Mouse (Mus musculus): ENCODE results near the gene Nectin2.
"Not testable (repeated sequence)": the region's sequence is repeated elsewhere in the genome, so short reads cannot be mapped to it uniquely, and the experiment has no call there.

Nectin2 gene

GRCm38 (mm10) chr7:19702859-19703555, 47.3 kb downstream of the Nectin2 start:
- no peak for DNase-seq

DNA sequence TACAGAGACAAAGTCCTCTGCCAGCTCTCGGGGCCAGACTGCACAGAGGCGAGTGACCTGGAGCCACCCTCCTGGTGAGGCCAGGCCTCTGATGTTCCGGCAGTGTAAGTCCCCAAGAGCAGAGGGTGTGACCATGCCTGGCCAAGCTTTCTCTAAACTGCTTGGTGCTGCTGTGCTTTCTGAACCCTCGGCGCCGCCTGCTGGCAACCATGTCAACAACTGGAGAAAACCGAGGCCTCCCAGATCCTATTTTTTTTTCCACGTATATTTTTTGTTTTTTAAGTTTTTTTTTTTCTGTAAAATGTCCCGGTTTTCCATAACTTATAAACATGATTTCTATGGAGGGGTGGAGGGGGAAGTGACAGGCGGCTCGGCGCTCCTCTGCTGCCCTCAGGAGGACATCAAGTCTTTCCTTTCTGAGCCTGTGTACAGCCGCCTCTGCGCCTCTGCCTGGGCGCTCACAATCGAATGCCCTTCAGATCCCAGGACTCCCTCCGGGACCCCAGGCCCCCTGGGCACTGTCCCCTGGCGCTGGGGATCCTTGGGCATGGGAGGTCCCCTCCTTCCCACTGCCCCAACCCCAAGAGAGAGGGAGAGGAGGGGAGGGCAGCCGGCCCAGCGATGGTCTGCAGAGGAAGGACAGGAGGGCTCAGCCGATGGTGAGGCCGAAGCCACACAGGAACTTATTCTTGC, 49.1 kb downstream of the Nectin2 start:
- peak; percentile 83 for DNase-seq

GRCm38 (mm10) chr7:19700299-19701068, 49.8 kb downstream of the Nectin2 start:
- DNase-seq: no peak

GRCm38 (mm10) chr7:19699827-19700148, 50.5 kb downstream of the Nectin2 start:
- DNase-seq: no peak

DNA sequence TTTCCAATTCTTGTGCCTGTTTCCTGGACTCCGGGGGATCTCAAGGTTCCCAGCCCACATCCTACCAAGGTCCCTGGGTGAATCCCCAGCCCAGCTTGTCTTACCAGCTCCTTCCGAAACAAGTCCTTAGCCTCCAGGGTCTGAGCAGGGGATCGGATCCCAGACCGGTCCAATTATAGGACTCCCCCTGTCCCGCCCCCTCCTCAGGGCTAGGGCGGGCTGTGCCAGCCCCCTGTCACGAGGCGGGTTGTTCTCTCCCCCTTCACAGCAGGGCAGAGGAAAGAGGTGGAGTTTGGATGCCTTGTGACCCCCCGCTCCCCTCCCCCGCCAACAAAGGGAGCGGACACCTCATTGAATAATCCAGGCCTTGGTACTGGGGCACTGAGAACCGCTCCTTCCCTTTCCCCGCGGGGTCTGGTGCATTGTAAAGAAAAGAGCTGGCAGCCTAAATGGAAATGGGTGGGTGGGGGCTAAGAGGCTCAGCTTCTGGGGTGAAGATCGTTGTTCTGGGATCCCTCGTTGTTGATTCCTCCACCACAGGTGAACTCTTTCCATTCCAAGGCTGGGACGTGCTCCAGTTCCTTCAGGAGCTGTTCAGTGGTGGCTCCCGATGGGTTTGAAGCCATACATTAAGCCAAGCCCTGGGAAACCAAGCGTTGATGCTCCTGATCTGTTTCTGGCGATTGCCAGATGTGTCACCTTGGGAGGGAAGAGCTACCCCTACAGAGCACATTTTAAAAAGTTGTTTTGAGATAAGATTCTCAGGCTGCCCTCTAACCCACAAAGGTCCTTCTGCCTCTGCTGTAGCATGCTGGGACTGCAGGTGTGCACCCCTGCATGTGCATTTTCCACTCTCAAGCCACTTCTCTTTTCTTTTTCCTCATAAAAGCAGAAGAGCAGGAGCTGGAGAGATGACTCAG, 51.1 kb downstream of the Nectin2 start, which contains the start of gene Apoe:
Gene Apoe, minus strand, starts transcription at position 282 of the 920 bp plus-strand sequence.
- peak; percentile 56 for DNase-seq

DNA sequence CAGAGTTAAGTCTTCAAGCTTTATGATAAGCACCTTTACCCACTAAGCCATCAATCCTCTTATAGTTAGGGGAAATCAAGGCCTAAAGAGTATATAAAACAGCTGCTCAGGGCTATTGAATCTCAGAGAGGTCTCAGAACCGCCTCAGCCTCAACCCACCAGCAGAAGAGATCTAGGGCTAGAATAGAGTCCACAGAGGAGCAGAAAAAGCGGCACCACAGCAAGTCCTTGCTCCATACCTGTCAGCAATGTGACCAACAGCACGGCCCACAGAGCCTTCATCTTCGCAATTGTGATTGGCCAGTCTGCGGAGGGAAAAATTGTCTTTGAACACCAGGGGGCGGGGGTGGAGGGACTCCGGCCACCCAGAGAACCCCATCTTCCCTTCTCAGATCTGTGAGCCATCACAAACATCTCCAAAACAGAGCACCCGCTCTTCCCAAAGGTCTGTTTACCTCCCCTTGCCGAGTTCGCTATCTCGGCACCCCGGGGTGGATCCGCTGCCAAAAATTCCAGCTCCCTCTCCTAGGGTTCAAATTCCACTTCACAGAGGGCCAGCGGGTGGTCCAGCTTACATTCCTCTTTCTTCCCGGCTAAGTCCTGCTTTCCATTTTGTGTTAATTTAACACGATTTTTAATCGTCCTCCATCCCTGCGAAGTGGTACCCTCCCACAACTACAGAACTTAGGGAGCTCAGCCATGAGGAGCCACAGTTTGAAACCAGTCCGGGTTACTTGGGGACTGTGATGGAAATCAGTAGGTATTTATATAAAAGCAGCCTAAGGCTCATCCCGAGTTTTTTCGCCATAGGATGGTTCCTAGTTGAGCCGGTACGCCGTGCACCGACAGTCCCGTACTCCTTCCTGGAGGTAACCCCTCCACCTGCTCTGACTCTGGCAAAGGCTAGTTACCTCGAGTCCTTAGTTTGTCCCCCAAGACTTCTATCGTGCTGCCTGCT, 52.1 kb downstream of the Nectin2 start:
- DNase-seq: peak; percentile 57

DNA sequence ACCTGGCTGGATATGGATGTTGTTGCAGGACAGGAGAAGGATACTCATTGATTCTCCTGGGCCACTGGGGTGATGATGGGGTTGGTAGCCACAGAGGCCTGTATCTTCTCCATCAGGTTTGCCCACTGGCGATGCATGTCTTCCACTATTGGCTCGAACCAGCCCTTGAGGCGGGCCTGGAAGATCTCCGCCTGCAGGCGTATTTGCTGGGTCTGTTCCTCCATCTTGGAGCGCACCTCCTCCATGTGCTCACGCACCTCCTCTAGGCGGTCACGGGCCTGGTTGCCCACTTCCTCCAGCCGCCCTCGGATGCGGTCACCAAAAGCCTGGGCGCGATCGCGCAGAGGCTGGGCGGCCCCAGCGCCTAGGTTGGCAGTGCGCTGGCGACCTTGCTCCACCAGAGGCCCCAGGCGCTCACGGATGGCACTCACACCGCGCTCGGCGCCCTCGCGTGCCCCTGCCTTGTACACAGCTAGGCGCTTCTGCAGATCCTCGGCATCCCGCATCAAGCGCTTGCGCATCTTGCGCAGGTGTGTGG, 53.9 kb downstream of the Nectin2 start:
- DNase-seq: no peak

- no peak for DNase-seq
Measured at GRCm38 (mm10) chr7:19695881-19696280, 54.4 kb downstream of the Nectin2 start.

GRCm38 (mm10) chr7:19695213-19695594, 55.1 kb downstream of the Nectin2 start:
- DNase-seq: no peak

DNA sequence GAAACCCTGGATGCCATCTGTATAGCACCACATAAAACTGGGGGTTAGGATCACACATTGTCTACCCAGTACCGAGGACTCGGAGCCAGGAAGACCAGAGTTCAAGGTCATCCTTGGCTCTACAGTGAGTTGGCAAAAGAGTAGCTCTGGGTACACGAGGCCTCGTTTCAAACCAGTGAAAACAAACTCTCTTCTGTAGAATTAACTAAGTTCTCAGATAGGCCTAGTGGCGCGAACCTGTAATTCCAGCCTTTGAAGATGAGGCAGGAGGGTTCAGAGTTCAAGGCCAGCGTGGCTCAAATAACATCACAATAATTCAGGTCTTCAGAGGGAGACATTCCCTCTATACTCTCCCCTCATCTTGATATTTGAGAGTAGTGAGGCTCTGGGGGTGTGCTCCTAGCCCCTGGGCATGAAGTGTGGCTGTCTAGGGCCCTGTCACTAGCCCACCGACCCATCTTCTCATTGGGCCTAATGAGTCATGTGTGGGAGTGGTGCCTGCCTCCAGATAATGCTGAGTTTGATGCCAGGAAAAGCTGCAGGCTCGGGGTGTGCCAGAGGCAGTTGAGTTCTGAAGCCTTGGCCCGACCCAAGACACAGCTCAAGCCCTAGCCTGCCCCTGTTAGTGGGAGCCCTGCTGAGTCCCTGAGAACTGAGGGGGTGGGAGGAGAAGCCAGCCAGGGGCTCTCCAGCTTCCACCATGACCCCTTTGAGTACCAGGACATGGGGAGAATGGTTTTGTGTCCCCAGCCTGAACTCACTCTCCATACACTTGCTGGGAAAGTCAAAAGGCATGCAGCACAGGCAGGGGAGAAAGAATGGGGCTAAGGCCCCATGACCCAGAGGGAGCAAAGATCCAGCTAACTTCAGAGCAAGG, 55.7 kb downstream of the Nectin2 start:
- DNase-seq: no peak

GRCm38 (mm10) chr7:19693421-19693820, 56.9 kb downstream of the Nectin2 start:
- DNase-seq: peak; percentile 38

GRCm38 (mm10) chr7:19691873-19692865, 58.1 kb downstream of the Nectin2 start, which contains the start of gene Apoc1:
Gene Apoc1 (minus strand): TSS chr7:19692660.
- DNase-seq: no peak

GRCm38 (mm10) chr7:19691434-19691833, 58.8 kb downstream of the Nectin2 start:
- no peak for DNase-seq

GRCm38 (mm10) chr7:19690845-19691244, 59.4 kb downstream of the Nectin2 start:
- no peak for DNase-seq

DNA sequence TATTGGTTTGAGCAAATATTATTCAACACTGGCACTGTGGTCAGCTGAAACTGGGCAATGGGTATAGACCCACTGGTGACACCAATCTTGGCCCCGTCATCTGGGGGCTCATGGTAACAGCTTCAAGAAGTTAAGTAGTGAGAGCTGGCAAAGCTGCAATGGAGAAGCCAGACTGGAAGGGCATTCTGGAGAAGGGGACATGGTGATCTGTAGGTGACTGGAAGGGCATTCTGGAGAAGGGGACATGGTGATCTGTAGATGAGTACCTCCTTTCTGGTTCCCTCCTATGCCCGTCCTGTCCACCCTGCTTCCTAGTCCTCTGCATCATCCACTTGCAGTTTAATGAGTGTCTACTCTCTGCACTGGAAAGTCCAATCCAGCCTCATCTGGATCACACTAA, 61.7 kb downstream of the Nectin2 start:
- no peak for DNase-seq

GRCm38 (mm10) chr7:19688101-19688500, 62.2 kb downstream of the Nectin2 start:
- no peak for DNase-seq

DNA sequence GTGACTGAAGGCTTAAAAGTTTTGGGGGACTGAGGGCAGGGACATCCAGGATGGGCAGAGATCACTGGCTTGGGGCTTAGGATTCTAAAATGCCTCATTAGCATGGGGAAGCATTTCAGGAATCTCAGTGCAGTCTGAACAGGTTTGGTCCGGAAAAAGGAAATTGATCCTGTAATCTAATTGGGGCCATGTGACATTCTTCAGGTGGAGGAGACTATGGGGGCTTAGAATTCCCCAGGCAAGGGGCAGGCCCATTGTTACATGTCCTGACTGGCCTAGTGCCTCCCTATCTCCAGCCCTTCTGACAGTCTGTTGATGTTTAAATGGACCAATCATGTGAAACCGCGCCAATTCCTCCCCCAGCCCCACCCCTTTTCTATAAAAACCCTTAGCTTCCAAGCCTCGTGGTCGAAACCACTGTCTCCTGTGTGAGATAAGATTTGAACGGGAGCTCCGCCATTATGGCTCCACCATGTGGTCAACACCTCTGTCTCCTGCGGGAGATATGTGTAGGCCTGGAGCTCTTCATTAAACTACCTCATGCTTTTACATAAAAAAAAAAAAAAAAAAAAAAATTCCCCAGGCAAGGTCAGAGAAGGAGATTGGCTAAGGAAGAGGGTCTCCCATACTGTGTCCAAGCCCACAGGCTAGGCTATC, 63.2 kb downstream of the Nectin2 start:
- not testable (repeated sequence) for DNase-seq

DNA sequence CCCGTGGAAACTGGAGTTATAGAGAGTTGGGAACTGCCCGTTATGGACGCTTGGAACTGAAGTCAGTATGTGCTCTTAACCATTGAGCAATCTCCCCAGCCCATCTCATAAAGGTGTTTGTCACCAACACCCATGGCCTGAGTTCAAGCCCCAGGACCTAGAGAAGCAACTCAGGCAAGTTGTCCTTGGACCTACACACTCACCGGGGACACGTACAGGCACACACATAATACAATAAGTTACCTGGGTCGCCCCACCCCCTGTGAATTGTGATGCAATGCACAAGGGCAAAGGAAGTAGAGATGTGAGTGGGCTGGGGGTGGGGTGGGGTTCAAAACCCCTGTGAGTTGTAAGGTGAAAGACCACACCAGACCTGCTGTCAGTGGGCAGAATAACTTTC, 63.8 kb downstream of the Nectin2 start:
- DNase-seq: no peak

Measured in kidney, adult 18-20 months (tissue).